Mouse (Mus musculus) kidney, adult 9 months (tissue): ENCODE results near the gene 0610009B22Rik.
"Not testable (repeated sequence)": the region's sequence is repeated elsewhere in the genome, so short reads cannot be mapped to it uniquely, and the experiment has no call there.

Experiments used
- DNase-seq: peaks from one replicate; pipeline ENCODE4 v3.0.0; 2022

Gene 0610009B22Rik

GRCm38 (mm10) chr11:51688330-51689328, at the start of gene 0610009B22Rik:
Gene 0610009B22Rik, minus strand, starts transcription at chr11:51688874.
- peak; percentile 100 for DNase-seq

GRCm38 (mm10) chr11:51734218-51734617, 45.5 kb upstream of the 0610009B22Rik start:
- DNase-seq: not testable (repeated sequence)

- DNase-seq: no peak
These were observed 44.2 kb upstream of the 0610009B22Rik start for GRCm38 (mm10) chr11:51732883-51733282.

GRCm38 (mm10) chr11:51721066-51721465, 32.4 kb upstream of the 0610009B22Rik start:
- no peak for DNase-seq

- no peak for DNase-seq
These were observed 18.4 kb upstream of the 0610009B22Rik start for GRCm38 (mm10) chr11:51707080-51707479.

- no peak for DNase-seq
These were observed 17.8 kb upstream of the 0610009B22Rik start for GRCm38 (mm10) chr11:51706451-51706850.

- peak; percentile 30 for DNase-seq
These were observed 14.8 kb upstream of the 0610009B22Rik start for GRCm38 (mm10) chr11:51703379-51703998.

- no peak for DNase-seq
These were observed 14.2 kb upstream of the 0610009B22Rik start for GRCm38 (mm10) chr11:51702831-51703230.

- no peak for DNase-seq
These were observed 6.3 kb upstream of the 0610009B22Rik start for GRCm38 (mm10) chr11:51694984-51695383.

GRCm38 (mm10) chr11:51690597-51690996, 1.9 kb upstream of the 0610009B22Rik start:
- not testable (repeated sequence) for DNase-seq

GRCm38 (mm10) chr11:51689343-51689742, 669 bp upstream of the 0610009B22Rik start:
- DNase-seq: no peak

- DNase-seq: no peak
These were observed 6.7 kb downstream of the 0610009B22Rik start for GRCm38 (mm10) chr11:51681976-51682374.

GRCm38 (mm10) chr11:51681324-51681975, 7.2 kb downstream of the 0610009B22Rik start:
- DNase-seq: peak; percentile 92

GRCm38 (mm10) chr11:51679466-51679865, 9.2 kb downstream of the 0610009B22Rik start:
- no peak for DNase-seq

- no peak for DNase-seq
These were observed 10.8 kb downstream of the 0610009B22Rik start for GRCm38 (mm10) chr11:51677737-51678418.

GRCm38 (mm10) chr11:51675386-51675785, 13.3 kb downstream of the 0610009B22Rik start:
- no peak for DNase-seq

- no peak for DNase-seq
These were observed 15.4 kb downstream of the 0610009B22Rik start for GRCm38 (mm10) chr11:51673291-51673690.

GRCm38 (mm10) chr11:51671376-51671775, 17.3 kb downstream of the 0610009B22Rik start:
- no peak for DNase-seq

- peak; percentile 54 for DNase-seq
These were observed 17.8 kb downstream of the 0610009B22Rik start for GRCm38 (mm10) chr11:51670846-51671245.

- DNase-seq: not testable (repeated sequence)
These were observed 23.9 kb downstream of the 0610009B22Rik start for GRCm38 (mm10) chr11:51664747-51665146.

- no peak for DNase-seq
These were observed 26.0 kb downstream of the 0610009B22Rik start for GRCm38 (mm10) chr11:51662632-51663031.

- peak; percentile 64 for DNase-seq
These were observed 26.8 kb downstream of the 0610009B22Rik start for GRCm38 (mm10) chr11:51661867-51662365.
